Mouse (Mus musculus) CD4-positive helper T cell, adult 2 months (primary cell): ENCODE results near the gene Eloa.
A peak's percentile ranks its signal among the peaks of the same experiment; 100 is the strongest.

Source experiments
- DNase-seq: peaks from one replicate; pipeline ENCODE4 v3.0.0-alpha.2; 2012; ENCODE audit warnings: low read depth, missing footprints, low spot score

The Eloa gene

GRCm38 (mm10) chr4:135958354-135958753 lies 63.2 kb downstream of the Eloa start:
- DNase-seq = no peak

GRCm38 (mm10) chr4:135955886-135956285 lies 65.7 kb downstream of the Eloa start:
- DNase-seq = no peak

GRCm38 (mm10) chr4:135954241-135954640 lies 67.3 kb downstream of the Eloa start:
- DNase-seq = peak; percentile 79
